Mouse (Mus musculus): ENCODE results near the gene Eml6. TPM values are rescaled to one million over a fixed set of nuclear protein-coding genes. Genes with fewer than 3 reads are reported as not detected.
A peak's percentile ranks its signal among the peaks of the same experiment; 100 is the strongest.
"Not testable (repeated sequence)": the region's sequence is repeated elsewhere in the genome, so short reads cannot be mapped to it uniquely, and the experiment has no call there.

Eml6 gene
- total RNA-seq (2014; fragmentation: Nextera tagmentation) (2.6 and 6.8 TPM in 2 replicates), total RNA-seq (2017) (1.2 and 1.4 TPM in 2 replicates)

GRCm38 (mm10) chr11:30025835-30026472 lies at the start of gene Eml6:
TSS of gene Eml6 (minus strand) at chr11:30026033.
- peak; percentile 94 for ATAC-seq (replicated peaks; ENCODE audit: poor library complexity, severe bottlenecking)

- peak; percentile 85 for ATAC-seq (replicated peaks; ENCODE audit: poor library complexity, severe bottlenecking)
Measured at GRCm38 (mm10) chr11:30057299-30057698, 31.5 kb upstream of the Eml6 start.

- ATAC-seq (replicated peaks; ENCODE audit: poor library complexity, severe bottlenecking), result no peak
Measured at GRCm38 (mm10) chr11:30025144-30025543, 689 bp downstream of the Eml6 start.

GRCm38 (mm10) chr11:30024261-30025071 lies 1.4 kb downstream of the Eml6 start:
- ATAC-seq (replicated peaks; ENCODE audit: poor library complexity, severe bottlenecking), result peak; percentile 18

- peak; percentile 92 for ATAC-seq (replicated peaks; ENCODE audit: poor library complexity, severe bottlenecking)
Measured at GRCm38 (mm10) chr11:29986257-29986656, 39.6 kb downstream of the Eml6 start.

- no peak for ATAC-seq (replicated peaks; ENCODE audit: poor library complexity, severe bottlenecking)
Measured at GRCm38 (mm10) chr11:29968874-29969273, 57.0 kb downstream of the Eml6 start.

GRCm38 (mm10) chr11:29959366-29959765 lies 66.5 kb downstream of the Eml6 start:
- no peak for ATAC-seq (replicated peaks; ENCODE audit: poor library complexity, severe bottlenecking)

GRCm38 (mm10) chr11:29944661-29945060 lies 81.2 kb downstream of the Eml6 start:
- no peak for ATAC-seq (replicated peaks; ENCODE audit: poor library complexity, severe bottlenecking)

- no peak for ATAC-seq (replicated peaks; ENCODE audit: poor library complexity, severe bottlenecking)
Measured at GRCm38 (mm10) chr11:29924332-29924731, 101.5 kb downstream of the Eml6 start.

- ATAC-seq (replicated peaks; ENCODE audit: poor library complexity, severe bottlenecking), result no peak
Measured at GRCm38 (mm10) chr11:29923851-29924250, 102.0 kb downstream of the Eml6 start.

- no peak for ATAC-seq (replicated peaks; ENCODE audit: poor library complexity, severe bottlenecking)
Measured at GRCm38 (mm10) chr11:29913180-29913579, 112.7 kb downstream of the Eml6 start.

GRCm38 (mm10) chr11:29909330-29909729 lies 116.5 kb downstream of the Eml6 start:
- ATAC-seq (replicated peaks; ENCODE audit: poor library complexity, severe bottlenecking), result no peak

- peak; percentile 97 for ATAC-seq (replicated peaks; ENCODE audit: poor library complexity, severe bottlenecking)
Measured at GRCm38 (mm10) chr11:29885160-29885559, 140.7 kb downstream of the Eml6 start.

- ATAC-seq (replicated peaks; ENCODE audit: poor library complexity, severe bottlenecking), result no peak
Measured at GRCm38 (mm10) chr11:29884355-29884754, 141.5 kb downstream of the Eml6 start.

- ATAC-seq (replicated peaks; ENCODE audit: poor library complexity, severe bottlenecking), result no peak
Measured at GRCm38 (mm10) chr11:29883024-29883423, 142.8 kb downstream of the Eml6 start.

GRCm38 (mm10) chr11:29879641-29880040 lies 146.2 kb downstream of the Eml6 start:
- no peak for ATAC-seq (replicated peaks; ENCODE audit: poor library complexity, severe bottlenecking)

- ATAC-seq (replicated peaks; ENCODE audit: poor library complexity, severe bottlenecking), result no peak
Measured at GRCm38 (mm10) chr11:29877981-29878380, 147.9 kb downstream of the Eml6 start.

GRCm38 (mm10) chr11:29877280-29877679 lies 148.6 kb downstream of the Eml6 start:
- no peak for ATAC-seq (replicated peaks; ENCODE audit: poor library complexity, severe bottlenecking)

GRCm38 (mm10) chr11:29874781-29875180 lies 151.1 kb downstream of the Eml6 start:
- not testable (repeated sequence) for ATAC-seq (replicated peaks; ENCODE audit: poor library complexity, severe bottlenecking)

- ATAC-seq (replicated peaks; ENCODE audit: poor library complexity, severe bottlenecking), result no peak
Measured at GRCm38 (mm10) chr11:29870174-29870573, 155.7 kb downstream of the Eml6 start.

GRCm38 (mm10) chr11:29864269-29864668 lies 161.6 kb downstream of the Eml6 start:
- ATAC-seq (replicated peaks; ENCODE audit: poor library complexity, severe bottlenecking), result peak; percentile 96

Data from granulocyte monocyte progenitor cell, adult 5-6 weeks (primary cell).